Mouse (Mus musculus) liver, embryonic 16.5 days (tissue): ENCODE measurements around the gene Olfr1281. TPM values are rescaled to one million over a fixed set of nuclear protein-coding genes. Genes with fewer than 3 reads are reported as not detected.
"Not testable (repeated sequence)": the region's sequence is repeated elsewhere in the genome, so short reads cannot be mapped to it uniquely, and the experiment has no call there.

Source experiments
- ATAC-seq: fragments of 200-750 bp; cut with Nextera tagmentation; 2 replicates; pipeline ENCODE4 v1.8.0; 2017; ENCODE audit warnings: low read depth, mild to moderate bottlenecking, moderate number of reproducible peaks, moderate library complexity
- H3K27ac ChIP-seq: fragments of 300-500 bp; sonication (generic); 2 replicates; pipeline ENCODE4 v1.5.1; 2014; ENCODE audit warnings: mild to moderate bottlenecking, low read length
- H3K27me3 ChIP-seq: fragments of 300-500 bp; sonication (generic); 2 replicates; pipeline ENCODE4 v1.6.1; 2014; ENCODE audit warnings: low read depth, low read length, mixed read lengths; ENCODE audit not compliant: control insufficient read depth, insufficient read depth
- H3K36me3 ChIP-seq: fragments of 300-500 bp; sonication (generic); 2 replicates; pipeline ENCODE4 v1.6.1; 2014; ENCODE audit warnings: mild to moderate bottlenecking; ENCODE audit not compliant: control insufficient read depth, insufficient read depth
- H3K4me1 ChIP-seq: fragments of 300-500 bp; sonication (generic); 2 replicates; pipeline ENCODE4 v1.6.1; 2014; ENCODE audit warnings: low read depth, low read length, mixed read lengths; ENCODE audit not compliant: control insufficient read depth
- H3K4me2 ChIP-seq: fragments of 300-500 bp; sonication (generic); 2 replicates; pipeline ENCODE4 v1.6.1; 2014; ENCODE audit warnings: low read depth, low read length, mixed read lengths
- H3K4me3 ChIP-seq: fragments of 300-500 bp; sonication (generic); 2 replicates; pipeline ENCODE4 v1.5.1; 2014; ENCODE audit warnings: low read depth, mild to moderate bottlenecking, low read length
- H3K9ac ChIP-seq: fragments of 300-500 bp; sonication (generic); 2 replicates; pipeline ENCODE4 v1.6.1; 2014; ENCODE audit warnings: low read depth, low read length
- H3K9me3 ChIP-seq: fragments of 300-500 bp; sonication (generic); replicated peaks from 2 replicates; pipeline ENCODE4 v1.6.1; 2016; ENCODE audit warnings: low read length; ENCODE audit not compliant: control insufficient read depth
- WGBS: fragments of 180-500 bp; shearing (Covaris S2); extraction: QIAGEN DNeasy Blood & Tissue Kit; methylation state at CpG from one replicate; pipeline ENCODE4 v1.1.7; 2014; ENCODE audit not compliant: insufficient replicate concordance; 5-methylcytosine and 5-hydroxymethylcytosine counted together
- polyA plus RNA-seq: library from polyadenylated mRNA; unstranded; fragments of >200 nt; fragmentation: Nextera tagmentation; extraction: Ambion mirVana; gene quantifications from 2 replicates; pipeline ENCODE4 v1.2.1, GENCODE M21; 2015

The Olfr1281 gene
- not detected in 2 replicates for polyA plus RNA-seq

GRCm38 (mm10) chr2:111326220-111326619, at the start of gene Olfr1281:
TSS of gene Olfr1281 (plus strand) at chr2:111326520.
- WGBS, result 40% methylated on average over 2 of the region's 2 CpGs
- Histone ChIP-seq H3K9me3 (no peaks in the 10 kb centered on the region), H3K9ac (no peak within 1 kb of the TSS), H3K36me3 (no peaks in the 10 kb centered on the region), H3K27ac (no peak within 1 kb of the TSS), H3K27me3 (no peaks in the 10 kb centered on the region), H3K4me3 (no peak within 1 kb of the TSS), H3K4me1 (no peaks in the 10 kb centered on the region), H3K4me2 (no peak within 1 kb of the TSS)
- ATAC-seq, result no peak

GRCm38 (mm10) chr2:111289836-111290235, 36.5 kb upstream of the Olfr1281 start, which contains the start of gene Olfr1278:
TSS of gene Olfr1278 (plus strand) at chr2:111290136.
- ATAC-seq, result no peak
- no peak within 1 kb of the TSS for H3K9ac ChIP-seq
- no peak within 1 kb of the TSS for H3K4me2 ChIP-seq
- no peak within 1 kb of the TSS for H3K27ac ChIP-seq
- no peak within 1 kb of the TSS for H3K4me3 ChIP-seq
- H3K36me3 ChIP-seq, result no peaks in the 10 kb centered on the region
- no peaks in the 10 kb centered on the region for H3K9me3 ChIP-seq
- no peaks in the 10 kb centered on the region for H3K27me3 ChIP-seq
- no peaks in the 10 kb centered on the region for H3K4me1 ChIP-seq

GRCm38 (mm10) chr2:111298541-111298940, 27.8 kb upstream of the Olfr1281 start:
- H3K9me3 ChIP-seq, result no peaks in the 10 kb centered on the region
- no peaks in the 10 kb centered on the region for H3K36me3 ChIP-seq
- no peaks in the 10 kb centered on the region for H3K27me3 ChIP-seq
- H3K9ac ChIP-seq, result no peak overlapping the region
- H3K4me3 ChIP-seq, result no peak overlapping the region
- no peak overlapping the region for H3K4me2 ChIP-seq
- H3K27ac ChIP-seq, result no peak overlapping the region
- H3K4me1 ChIP-seq, result no peaks in the 10 kb centered on the region
- no peak for ATAC-seq

GRCm38 (mm10) chr2:111300374-111300773, 25.9 kb upstream of the Olfr1281 start, which contains the start of gene Olfr1279:
TSS of gene Olfr1279 (plus strand) at chr2:111300635.
- Histone ChIP-seq H3K27ac (no peak within 1 kb of the TSS), H3K4me1 (no peaks in the 10 kb centered on the region)
- no peak for ATAC-seq

GRCm38 (mm10) chr2:111313717-111314116, 12.6 kb upstream of the Olfr1281 start, which contains the start of gene Olfr1280:
TSS of gene Olfr1280 (plus strand) at chr2:111314017.
- no peak for ATAC-seq
- Histone ChIP-seq H3K9ac (no peak within 1 kb of the TSS), H3K36me3 (no peaks in the 10 kb centered on the region), H3K4me2 (no peak within 1 kb of the TSS), H3K4me3 (no peak within 1 kb of the TSS), H3K27me3 (no peaks in the 10 kb centered on the region), H3K27ac (no peak within 1 kb of the TSS), H3K9me3 (no peaks in the 10 kb centered on the region), H3K4me1 (no peaks in the 10 kb centered on the region)

More at GRCm38 (mm10) chr2:111300374-111300773, 25.9 kb upstream of the Olfr1281 start, which contains the start of gene Olfr1279:
- H3K4me3 ChIP-seq, result no peak within 1 kb of the TSS
- H3K9me3 ChIP-seq, result no peaks in the 10 kb centered on the region
- no peaks in the 10 kb centered on the region for H3K27me3 ChIP-seq
- no peak within 1 kb of the TSS for H3K9ac ChIP-seq
- no peak within 1 kb of the TSS for H3K4me2 ChIP-seq
- no peaks in the 10 kb centered on the region for H3K36me3 ChIP-seq

- H3K4me2 ChIP-seq, H3K9ac ChIP-seq, ATAC-seq, H3K36me3 ChIP-seq, H3K4me1 ChIP-seq, H3K4me3 ChIP-seq, H3K9me3 ChIP-seq, H3K27ac ChIP-seq, H3K27me3 ChIP-seq: not testable (repeated sequence)
- 65% methylated on average over 5 of the region's 5 CpGs for WGBS
Observed at GRCm38 (mm10) chr2:111333721-111334120, 7.4 kb downstream of the Olfr1281 start.

GRCm38 (mm10) chr2:111335976-111336375, 9.7 kb downstream of the Olfr1281 start, which contains the start of gene Olfr1282:
TSS of gene Olfr1282 (minus strand) at chr2:111336076.
- Histone ChIP-seq H3K27me3 (no peaks in the 10 kb centered on the region), H3K36me3 (no peaks in the 10 kb centered on the region), H3K9me3 (no peaks in the 10 kb centered on the region), H3K27ac (no peak within 1 kb of the TSS), H3K4me2 (no peak within 1 kb of the TSS), H3K9ac (no peak within 1 kb of the TSS), H3K4me3 (no peak within 1 kb of the TSS), H3K4me1 (no peaks in the 10 kb centered on the region)
- ATAC-seq, result no peak
- 38% methylated on average over 2 of the region's 2 CpGs for WGBS

- no peaks in the 10 kb centered on the region for H3K4me1 ChIP-seq
- no peak within 1 kb of the TSS for H3K4me3 ChIP-seq
- no peak for ATAC-seq
- WGBS, result 48% methylated on average over 2 of the region's 2 CpGs
- H3K27me3 ChIP-seq, result no peaks in the 10 kb centered on the region
- no peaks in the 10 kb centered on the region for H3K9me3 ChIP-seq
- no peak within 1 kb of the TSS for H3K27ac ChIP-seq
- no peak within 1 kb of the TSS for H3K9ac ChIP-seq
- H3K36me3 ChIP-seq, result no peaks in the 10 kb centered on the region
- H3K4me2 ChIP-seq, result no peak within 1 kb of the TSS
Observed at GRCm38 (mm10) chr2:111366490-111366889, 40.2 kb downstream of the Olfr1281 start, which contains the start of gene Olfr1283. TSS of gene Olfr1283 (plus strand) at chr2:111366790.

- Histone ChIP-seq H3K9me3 (no peaks in the 10 kb centered on the region), H3K4me1 (no peaks in the 10 kb centered on the region), H3K4me3 (no peak within 1 kb of the TSS), H3K36me3 (no peaks in the 10 kb centered on the region), H3K27ac (no peak within 1 kb of the TSS), H3K4me2 (no peak within 1 kb of the TSS), H3K9ac (no peak within 1 kb of the TSS), H3K27me3 (no peaks in the 10 kb centered on the region)
- ATAC-seq, result no peak
- 62% methylated on average over 1 of the region's 1 CpGs for WGBS
Observed at GRCm38 (mm10) chr2:111375222-111375621, 48.9 kb downstream of the Olfr1281 start, which contains the start of gene Olfr1284. TSS of gene Olfr1284 (plus strand) at chr2:111375522.
